Mouse (Mus musculus) ES-Bruce4 (cell line): ENCODE data around the gene Kif13a. TPM values are rescaled to one million over a fixed set of nuclear protein-coding genes. Genes with fewer than 3 reads are reported as not detected.

Experiments
- H3K27ac ChIP-seq: 2 replicates; pipeline ENCODE4 v1.5.1; 2012; ENCODE audit warnings: low read length, inconsistent platforms; ENCODE audit not compliant: insufficient read depth
- H3K27me3 ChIP-seq: 2 replicates; pipeline ENCODE4 v1.6.1; 2012; ENCODE audit warnings: mild to moderate bottlenecking, low read length, inconsistent platforms; ENCODE audit not compliant: control insufficient read depth, poor library complexity, insufficient read depth, severe bottlenecking
- H3K36me3 ChIP-seq: 2 replicates; pipeline ENCODE4 v1.6.1; 2012; ENCODE audit warnings: inconsistent platforms, mild to moderate bottlenecking, low read length, moderate library complexity; ENCODE audit not compliant: control insufficient read depth, poor library complexity, insufficient read depth, severe bottlenecking
- H3K4me1 ChIP-seq: one replicate; pipeline ENCODE4 v1.8.1; 2011; ENCODE audit warnings: low read length; ENCODE audit not compliant: control insufficient read depth, insufficient read depth
- H3K4me3 ChIP-seq: 2 replicates; pipeline ENCODE4 v1.5.1; 2011; ENCODE audit warnings: low read depth, mild to moderate bottlenecking, low read length
- H3K9ac ChIP-seq: 2 replicates; pipeline ENCODE4 v1.6.1; 2012; ENCODE audit warnings: low read depth, mild to moderate bottlenecking, inconsistent platforms; ENCODE audit not compliant: poor library complexity, severe bottlenecking
- H3K9me3 ChIP-seq: replicated peaks from 2 replicates; pipeline ENCODE4 v1.6.1; 2012; ENCODE audit warnings: mild to moderate bottlenecking, low read length, inconsistent platforms; ENCODE audit not compliant: control insufficient read depth, poor library complexity, insufficient read depth, severe bottlenecking
- CTCF ChIP-seq: IDR thresholded peaks from one replicate; pipeline ENCODE4 v1.8.1; 2011; ENCODE audit warnings: low read depth, low read length
- EP300 ChIP-seq: IDR thresholded peaks from 2 replicates; pipeline ENCODE4 v1.6.1; 2011; ENCODE audit warnings: low read depth, low read length; ENCODE audit not compliant: insufficient read depth
- POLR2A ChIP-seq: IDR thresholded peaks from one replicate; pipeline ENCODE4 v1.8.1; 2011; ENCODE audit warnings: low read length; ENCODE audit not compliant: insufficient read depth
- polyA plus RNA-seq: library from polyadenylated mRNA; stranded (reverse); fragments of >200 nt; gene quantifications from 2 replicates; pipeline ENCODE4 v1.2.4, GENCODE M21; 2011; ENCODE audit warnings: low read depth; ENCODE audit not compliant: missing spikeins, insufficient read depth, insufficient read length

Gene Kif13a
- polyA plus RNA-seq, 1 experiment: 41.1 TPM

- Histone ChIP-seq H3K4me3 (peak overlapping the region; percentile 51), H3K9ac (peak overlapping the region; percentile 19), H3K36me3 (no peaks in the 10 kb centered on the region), H3K27me3 (no peaks in the 10 kb centered on the region), H3K4me1 (peaks cover 2% of the 10 kb centered on the region), H3K9me3 (no peaks in the 10 kb centered on the region), H3K27ac (peak overlapping the region; percentile 12; the same call in 1 of the 2 replicates)
- TF ChIP-seq CTCF: peak; percentile 3
- no peak for TF ChIP-seq EP300
- no peak for TF ChIP-seq POLR2A
Observed at GRCm38 (mm10) chr13:46735808-46736478, 193.7 kb downstream of the Kif13a start.

DNA sequence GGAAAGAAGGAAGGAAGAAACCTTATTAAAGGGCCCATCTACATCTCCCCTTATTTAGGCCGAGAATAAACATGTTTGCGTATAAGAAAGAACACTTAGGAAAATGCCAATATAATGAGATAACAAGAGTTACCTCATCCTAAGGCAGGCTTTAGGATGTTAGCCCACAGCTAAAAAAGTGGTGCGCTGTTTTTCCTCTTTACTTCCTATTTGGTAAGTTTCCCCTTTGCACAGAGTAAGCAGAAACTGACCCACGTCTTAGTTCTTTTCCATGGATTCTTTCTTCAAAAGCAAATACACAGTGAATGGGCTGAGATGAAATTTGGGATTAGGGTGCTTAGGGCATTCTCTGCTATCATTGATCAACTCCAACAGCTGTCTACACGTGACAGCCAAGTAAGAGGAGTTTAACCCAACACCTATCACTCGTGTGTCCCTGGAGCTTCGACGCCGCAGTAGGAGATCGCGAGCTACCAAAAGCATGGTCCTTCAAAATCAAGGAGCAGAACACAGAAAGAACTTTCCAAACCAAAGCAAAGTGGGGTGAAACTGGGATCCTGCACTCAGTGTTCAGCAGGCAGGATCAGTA, 194.4 kb downstream of the Kif13a start:
- Histone ChIP-seq H3K4me3 (0 out of 2 replicates have a peak overlapping the region, but pooled peaks have one; percentile 51), H3K27ac (peak overlapping the region; percentile 12; the same call in 1 of the 2 replicates), H3K9ac (peak overlapping the region; percentile 19), H3K36me3 (no peaks in the 10 kb centered on the region), H3K27me3 (no peaks in the 10 kb centered on the region), H3K4me1 (peaks cover 2% of the 10 kb centered on the region), H3K9me3 (no peaks in the 10 kb centered on the region)
- TF ChIP-seq CTCF (no peak), POLR2A (no peak), EP300 (no peak)

- Histone ChIP-seq H3K4me1 (no peaks in the 10 kb centered on the region), H3K4me3 (no peak overlapping the region), H3K27ac (no peak overlapping the region), H3K36me3 (no peaks in the 10 kb centered on the region; the same call in 1 of the 2 replicates), H3K27me3 (no peaks in the 10 kb centered on the region), H3K9ac (no peak overlapping the region), H3K9me3 (no peaks in the 10 kb centered on the region)
- TF ChIP-seq EP300 (no peak), POLR2A (no peak), CTCF (no peak)
Observed at GRCm38 (mm10) chr13:46729998-46730397, 199.7 kb downstream of the Kif13a start.

DNA sequence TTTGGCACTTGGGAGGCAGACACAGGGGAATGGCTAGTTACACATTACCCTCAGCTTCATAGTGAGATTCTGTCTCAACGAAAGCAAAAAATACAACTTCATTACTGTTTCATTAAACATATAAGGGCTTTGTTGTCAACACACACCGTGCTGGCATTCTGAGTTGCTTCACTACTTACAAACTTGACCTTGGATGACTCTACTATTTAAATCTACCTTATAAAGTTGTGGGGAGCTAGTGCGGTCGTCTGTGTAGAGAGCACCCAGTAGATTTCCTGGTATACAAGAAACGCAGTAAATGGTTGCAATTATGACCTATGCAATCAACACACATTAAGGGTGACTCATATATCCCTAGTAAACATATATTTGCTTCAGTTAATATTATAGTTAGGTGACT, 201.3 kb downstream of the Kif13a start:
- H3K36me3 ChIP-seq: no peaks in the 10 kb centered on the region; the same call in 1 of the 2 replicates
- H3K4me3 ChIP-seq: peak overlapping the region; percentile 19
- no peaks in the 10 kb centered on the region for H3K9me3 ChIP-seq
- H3K4me1 ChIP-seq: peaks cover 3% of the 10 kb centered on the region
- peak overlapping the region; percentile 61 for H3K9ac ChIP-seq
- H3K27me3 ChIP-seq: no peaks in the 10 kb centered on the region
- peak overlapping the region; percentile 49 for H3K27ac ChIP-seq
- TF ChIP-seq POLR2A (no peak), EP300 (no peak), CTCF (no peak)

GRCm38 (mm10) chr13:46727837-46728268, 201.8 kb downstream of the Kif13a start, which contains the start of gene Nup153:
Nup153 (minus strand) TSS chr13:46727940.
- Histone ChIP-seq H3K4me1 (peaks cover 3% of the 10 kb centered on the region), H3K9ac (peak within 1 kb of the TSS; percentile 98), H3K4me3 (peak within 1 kb of the TSS; percentile 100), H3K27ac (peak within 1 kb of the TSS; percentile 90), H3K27me3 (no peaks in the 10 kb centered on the region), H3K36me3 (no peaks in the 10 kb centered on the region; the same call in 1 of the 2 replicates), H3K9me3 (no peaks in the 10 kb centered on the region)
- TF ChIP-seq CTCF: no peak
- TF ChIP-seq EP300: peak; percentile 70; the same call in 1 of the 2 replicates
- peak; percentile 50 for TF ChIP-seq POLR2A
